Mouse (Mus musculus): ENCODE measurements around the gene Cers3.

- TF ChIP-seq CHD2 (IDR thresholded peaks at IDR 0.05; ENCODE audit: low read depth, low read length) = no peak
- TF ChIP-seq HCFC1 (IDR thresholded peaks at IDR 0.05; ENCODE audit: borderline replicate concordance, insufficient read depth, low read length) = no peak
- TF ChIP-seq ZC3H11A (IDR thresholded peaks at IDR 0.05; ENCODE audit: borderline replicate concordance, low read depth, low read length) = no peak
- TF ChIP-seq ZNF384 (IDR thresholded peaks at IDR 0.05; ENCODE audit: low read depth, low read length) = no peak
These were observed 43.2 kb downstream of the Cers3 start for GRCm38 (mm10) chr7:66786476-66786875.
